Mouse (Mus musculus) heart, postnatal 25 days (tissue): ENCODE measurements at regions not wholly inside any gene's neighbourhood (a gene's known extent, or its start where the extent isn't known, plus 50 kb on each side); places are given as distances from the start of the nearest gene placed in this dataset.

Source experiments
- DNase-seq: peaks from one replicate; pipeline ENCODE4 v3.0.0; 2022; ENCODE audit warnings: low spot score
- intact Hi-C: fragments of 180-260 bp; cut with DNase I; formaldehyde crosslinking; loops from one replicate; pipeline ENCODE4 v1.15.1; 2025

DNA sequence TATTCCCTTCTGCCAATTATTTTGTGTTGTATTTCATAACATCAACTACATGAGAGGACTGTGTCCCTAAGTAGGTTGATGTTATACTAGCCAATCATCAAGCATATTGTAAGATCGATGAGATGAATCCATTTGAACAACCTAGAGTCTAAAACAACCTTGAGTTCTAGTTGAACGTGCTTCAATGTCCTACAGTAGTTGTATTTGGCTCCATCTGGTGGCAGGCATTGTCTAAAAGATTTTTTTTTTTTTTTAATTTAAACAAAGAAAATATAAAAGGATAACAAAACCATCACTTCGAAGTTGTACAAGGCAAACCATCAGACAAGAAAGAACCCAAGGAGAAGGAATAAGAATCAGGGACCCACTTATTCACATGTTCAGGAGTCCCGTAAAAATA is 114.4 kb downstream of the Pih1d3 start:
- intact Hi-C loops, result loop anchor here (1.0 kb wide), 1 partner anchor 127 kb away; no protein-coding TSS in a partner anchor
- no peak for DNase-seq

DNA sequence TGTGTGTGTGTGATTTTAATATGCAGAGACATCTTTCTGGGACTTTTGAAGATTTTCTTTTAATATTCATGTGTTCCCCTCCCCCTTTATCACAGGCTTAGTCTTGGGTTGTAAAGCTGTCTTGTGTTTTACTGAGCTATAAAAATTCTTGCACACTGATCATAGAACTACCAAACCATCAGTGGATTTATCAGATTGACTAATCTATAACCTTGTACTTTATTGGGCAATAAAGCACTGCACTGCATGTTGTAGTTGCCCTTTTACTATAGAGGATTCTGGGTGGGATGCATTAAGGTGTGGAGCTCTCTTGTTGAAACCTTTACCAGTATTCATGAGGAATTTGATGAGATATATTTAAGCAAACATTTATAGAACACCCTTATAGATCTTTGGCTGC is 141.3 kb downstream of the Pih1d3 start:
- DNase-seq, result no peak
- intact Hi-C loops, result no loop called here

DNA sequence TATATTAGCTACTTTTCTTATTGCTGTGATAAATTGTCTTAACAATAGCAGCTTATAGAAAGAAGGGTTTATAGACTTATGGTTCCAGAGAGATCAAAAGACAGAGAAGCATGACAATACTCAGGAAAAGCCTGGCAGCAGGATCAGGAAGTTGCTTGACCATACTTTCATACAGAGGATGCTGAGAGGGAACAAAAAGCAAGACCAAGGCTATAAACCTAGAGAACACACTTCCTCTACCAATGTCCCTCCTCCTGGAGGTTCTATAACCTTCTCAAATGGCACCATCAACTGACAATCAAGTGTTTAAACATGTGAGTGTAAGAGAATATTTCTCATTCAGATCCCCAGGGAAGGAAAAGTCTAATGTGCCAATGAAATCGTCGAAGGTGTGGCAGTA is 154.7 kb downstream of the Pih1d3 start:
- intact Hi-C loops, result no loop called here
- DNase-seq, result no peak

DNA sequence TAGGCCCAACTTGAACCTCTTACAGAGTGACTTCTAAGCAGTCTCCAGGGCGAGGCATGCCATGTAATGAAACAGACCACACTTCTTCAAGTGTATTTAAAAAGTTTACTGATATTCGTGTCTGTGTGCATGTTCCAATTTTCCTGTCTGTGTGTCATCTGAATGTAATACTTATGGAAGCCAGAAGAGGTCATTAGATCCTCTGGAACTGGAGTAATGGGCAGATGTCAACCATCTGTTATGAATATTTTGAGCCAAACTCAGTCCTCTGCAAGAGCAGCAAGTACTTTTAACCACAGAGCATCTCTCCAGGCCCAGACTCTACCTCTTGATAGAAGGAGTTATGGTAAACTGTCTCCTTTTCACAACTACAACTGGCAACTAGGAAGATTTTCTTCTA is 156.4 kb downstream of the Pih1d3 start:
- intact Hi-C loops, result no loop called here
- no peak for DNase-seq

DNA sequence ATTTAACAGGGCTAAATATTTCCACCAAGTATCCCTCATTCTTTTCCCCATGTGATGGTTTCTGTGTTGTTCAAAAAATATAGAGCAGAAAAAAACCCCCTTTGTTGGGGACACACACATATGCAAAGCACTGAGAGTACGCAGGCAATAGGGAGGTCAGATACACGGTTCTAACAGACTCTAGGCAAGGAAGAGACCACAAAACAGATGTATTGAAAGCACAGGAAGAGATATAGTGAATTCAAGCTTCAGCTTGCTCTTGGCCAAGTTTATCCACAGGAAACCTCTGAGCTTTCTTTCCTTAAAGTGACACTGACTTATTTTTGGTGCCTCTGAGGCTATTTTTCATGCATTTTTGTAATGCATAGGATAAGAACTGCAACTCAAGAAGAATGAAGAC is 157.7 kb downstream of the Pih1d3 start:
- intact Hi-C loops, result no loop called here
- no peak for DNase-seq

DNA sequence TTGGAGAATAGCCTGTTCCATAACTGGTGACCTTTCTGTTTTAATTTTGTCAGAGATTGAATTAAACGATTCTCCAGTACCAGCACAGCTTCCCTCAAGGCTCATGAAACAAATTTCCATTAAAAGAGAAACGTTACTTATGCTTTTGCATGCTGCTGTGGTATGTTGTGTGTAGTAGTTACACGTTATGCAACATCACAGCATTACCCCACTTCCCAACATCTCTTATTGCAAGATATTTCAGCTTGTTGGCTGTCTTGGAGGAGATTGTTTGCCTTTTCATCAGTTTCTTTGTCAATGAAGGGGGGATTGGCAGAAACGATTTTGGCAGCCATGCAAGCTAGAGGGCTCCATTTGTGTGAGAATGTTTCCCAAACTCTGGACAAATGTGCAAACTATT is 159.6 kb downstream of the Pih1d3 start:
- intact Hi-C loops, result no loop called here
- no peak for DNase-seq
